Mouse (Mus musculus): ENCODE results near the gene Cnnm4. TPM values are rescaled to one million over a fixed set of nuclear protein-coding genes. Genes with fewer than 3 reads are reported as not detected.

Cnnm4 gene
- polyA plus RNA-seq, 1 experiment, result 6.2 TPM

GRCm38 (mm10) chr1:36526903-36527302 lies 55.5 kb downstream of the Cnnm4 start:
- TF ChIP-seq CEBPB (IDR thresholded peaks at IDR 0.05; ENCODE audit: low read depth), result no peak
- TF ChIP-seq MYOG (IDR thresholded peaks at IDR 0.05; ENCODE audit: control insufficient read depth, extremely low read depth, insufficient read length), result no peak
- TF ChIP-seq CTCF (IDR thresholded peaks at IDR 0.05; ENCODE audit: control insufficient read depth, insufficient read depth, insufficient read length), result no peak
- TF ChIP-seq USF1 (IDR thresholded peaks at IDR 0.05; ENCODE audit: low read depth), result no peak
- TF ChIP-seq FOSL1 (IDR thresholded peaks at IDR 0.05; ENCODE audit: insufficient read depth, low read length, poor library complexity, severe bottlenecking), result no peak
- Histone ChIP-seq H3ac (ENCODE audit: control insufficient read depth, insufficient read length, low read depth) (no peak overlapping the region), H3K4me3 (ENCODE audit: insufficient read depth, poor library complexity, severe bottlenecking) (no peak overlapping the region), H3K36me3 (ENCODE audit: control insufficient read depth, insufficient read depth) (peaks cover 19% of the 10 kb centered on the region), H3K79me2 (ENCODE audit: control insufficient read depth, insufficient read depth) (no peaks in the 10 kb centered on the region), H3K79me3 (ENCODE audit: low read depth) (no peaks in the 10 kb centered on the region), H3K27me3 (ENCODE audit: control insufficient read depth, insufficient read depth, insufficient read length) (no peaks in the 10 kb centered on the region)

- peaks cover 11% of the 10 kb centered on the region for H3K36me3 ChIP-seq (ENCODE audit: control insufficient read depth, insufficient read depth)
- H3K27me3 ChIP-seq (ENCODE audit: control insufficient read depth, insufficient read depth, insufficient read length), result no peaks in the 10 kb centered on the region
- no peaks in the 10 kb centered on the region for H3K79me3 ChIP-seq (ENCODE audit: low read depth)
- H3K79me2 ChIP-seq (ENCODE audit: control insufficient read depth, insufficient read depth), result no peaks in the 10 kb centered on the region
- TF ChIP-seq USF1 (IDR thresholded peaks at IDR 0.05; ENCODE audit: low read depth) (no peak), CEBPB (IDR thresholded peaks at IDR 0.05; ENCODE audit: low read depth) (no peak), MAX (IDR thresholded peaks at IDR 0.05) (no peak), MYOG (IDR thresholded peaks at IDR 0.05; ENCODE audit: control insufficient read depth, extremely low read depth, insufficient read length) (no peak), CTCF (IDR thresholded peaks at IDR 0.05; ENCODE audit: control insufficient read depth, insufficient read depth, insufficient read length) (no peak), FOSL1 (IDR thresholded peaks at IDR 0.05; ENCODE audit: insufficient read depth, low read length, poor library complexity, severe bottlenecking) (no peak), MYOD1 (IDR thresholded peaks at IDR 0.05; ENCODE audit: control insufficient read depth, insufficient read length, low read depth) (no peak)
- H3ac ChIP-seq (ENCODE audit: control insufficient read depth, insufficient read length, low read depth), result no peak overlapping the region
- H3K4me3 ChIP-seq (ENCODE audit: insufficient read depth, poor library complexity, severe bottlenecking), result no peak overlapping the region
Observed at GRCm38 (mm10) chr1:36528351-36528750, 56.9 kb downstream of the Cnnm4 start.

GRCm38 (mm10) chr1:36529274-36529673 lies 57.9 kb downstream of the Cnnm4 start:
- Histone ChIP-seq H3K4me3 (ENCODE audit: insufficient read depth, poor library complexity, severe bottlenecking) (no peak overlapping the region), H3K36me3 (ENCODE audit: control insufficient read depth, insufficient read depth) (peaks cover 4% of the 10 kb centered on the region), H3ac (ENCODE audit: control insufficient read depth, insufficient read length, low read depth) (no peak overlapping the region), H3K79me3 (ENCODE audit: low read depth) (no peaks in the 10 kb centered on the region), H3K79me2 (ENCODE audit: control insufficient read depth, insufficient read depth) (no peaks in the 10 kb centered on the region), H3K27me3 (ENCODE audit: control insufficient read depth, insufficient read depth, insufficient read length) (no peaks in the 10 kb centered on the region)
- TF ChIP-seq FOSL1 (IDR thresholded peaks at IDR 0.05; ENCODE audit: insufficient read depth, low read length, poor library complexity, severe bottlenecking) (no peak), MYOG (IDR thresholded peaks at IDR 0.05; ENCODE audit: control insufficient read depth, extremely low read depth, insufficient read length) (no peak), CTCF (IDR thresholded peaks at IDR 0.05; ENCODE audit: control insufficient read depth, insufficient read depth, insufficient read length) (no peak), MYOD1 (IDR thresholded peaks at IDR 0.05; ENCODE audit: control insufficient read depth, insufficient read length, low read depth) (no peak), MAX (IDR thresholded peaks at IDR 0.05) (no peak), USF1 (IDR thresholded peaks at IDR 0.05; ENCODE audit: low read depth) (no peak), CEBPB (IDR thresholded peaks at IDR 0.05; ENCODE audit: low read depth) (no peak)

DNA sequence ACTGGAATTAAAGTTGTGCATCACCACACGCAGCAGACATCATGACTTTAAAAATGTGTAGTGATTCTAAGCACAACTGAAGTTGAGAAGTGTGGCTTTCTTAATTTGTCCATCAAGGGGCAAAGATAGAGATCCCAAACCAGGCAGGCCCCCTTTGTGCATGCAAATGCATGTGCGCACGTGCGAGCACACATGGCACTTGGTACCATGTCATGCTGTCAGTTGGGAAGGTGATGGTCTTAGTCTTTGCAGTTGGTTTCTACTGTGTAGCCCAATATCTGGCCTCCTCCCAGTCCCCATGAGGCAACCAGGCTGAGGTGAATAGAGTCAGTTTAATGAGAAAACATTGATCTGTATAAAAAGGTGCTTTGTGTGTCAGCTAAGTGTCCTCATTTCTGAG lies 58.5 kb downstream of the Cnnm4 start:
- TF ChIP-seq FOSL1 (IDR thresholded peaks at IDR 0.05; ENCODE audit: insufficient read depth, low read length, poor library complexity, severe bottlenecking) (no peak), CEBPB (IDR thresholded peaks at IDR 0.05; ENCODE audit: low read depth) (no peak), MYOG (IDR thresholded peaks at IDR 0.05; ENCODE audit: control insufficient read depth, extremely low read depth, insufficient read length) (no peak), MAX (IDR thresholded peaks at IDR 0.05) (no peak), USF1 (IDR thresholded peaks at IDR 0.05; ENCODE audit: low read depth) (no peak)
- Histone ChIP-seq H3K79me3 (ENCODE audit: low read depth) (no peaks in the 10 kb centered on the region), H3K4me3 (ENCODE audit: insufficient read depth, poor library complexity, severe bottlenecking) (no peak overlapping the region), H3K36me3 (ENCODE audit: control insufficient read depth, insufficient read depth) (peaks cover 4% of the 10 kb centered on the region), H3ac (ENCODE audit: control insufficient read depth, insufficient read length, low read depth) (no peak overlapping the region), H3K27me3 (ENCODE audit: control insufficient read depth, insufficient read depth, insufficient read length) (no peaks in the 10 kb centered on the region), H3K79me2 (ENCODE audit: control insufficient read depth, insufficient read depth) (no peaks in the 10 kb centered on the region)

DNA sequence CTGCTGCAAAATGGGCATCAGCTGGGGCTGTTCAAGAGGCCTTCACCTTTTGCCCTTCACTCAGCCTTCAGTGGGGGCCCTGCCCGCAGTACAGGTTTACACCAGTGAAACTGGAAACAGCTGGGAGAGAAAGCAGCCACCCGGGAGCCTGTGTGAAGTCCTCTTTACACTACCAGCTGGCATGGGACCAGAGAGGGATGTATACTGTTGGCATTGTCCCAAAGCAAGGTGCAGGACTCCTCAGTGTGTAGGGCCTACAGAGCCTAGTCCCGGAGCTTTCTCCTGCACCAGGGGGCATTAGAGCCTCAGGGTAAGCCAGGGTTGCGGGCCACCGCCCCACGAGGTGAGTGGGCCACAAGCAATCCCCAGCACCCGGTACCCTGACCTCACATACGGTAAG lies 59.1 kb downstream of the Cnnm4 start:
- no peak overlapping the region for H3K4me3 ChIP-seq (ENCODE audit: insufficient read depth, poor library complexity, severe bottlenecking)
- H3K27me3 ChIP-seq (ENCODE audit: control insufficient read depth, insufficient read depth, insufficient read length), result no peaks in the 10 kb centered on the region
- H3K79me2 ChIP-seq (ENCODE audit: control insufficient read depth, insufficient read depth), result no peaks in the 10 kb centered on the region
- TF ChIP-seq USF1 (IDR thresholded peaks at IDR 0.05; ENCODE audit: low read depth) (no peak), FOSL1 (IDR thresholded peaks at IDR 0.05; ENCODE audit: insufficient read depth, low read length, poor library complexity, severe bottlenecking) (no peak), MYOD1 (IDR thresholded peaks at IDR 0.05; ENCODE audit: control insufficient read depth, insufficient read length, low read depth) (no peak), CTCF (IDR thresholded peaks at IDR 0.05; ENCODE audit: control insufficient read depth, insufficient read depth, insufficient read length) (no peak), CEBPB (IDR thresholded peaks at IDR 0.05; ENCODE audit: low read depth) (no peak), MYOG (IDR thresholded peaks at IDR 0.05; ENCODE audit: control insufficient read depth, extremely low read depth, insufficient read length) (no peak), MAX (IDR thresholded peaks at IDR 0.05) (no peak)
- H3K79me3 ChIP-seq (ENCODE audit: low read depth), result no peaks in the 10 kb centered on the region
- no peak overlapping the region for H3ac ChIP-seq (ENCODE audit: control insufficient read depth, insufficient read length, low read depth)
- H3K36me3 ChIP-seq (ENCODE audit: control insufficient read depth, insufficient read depth), result peaks cover 4% of the 10 kb centered on the region

DNA sequence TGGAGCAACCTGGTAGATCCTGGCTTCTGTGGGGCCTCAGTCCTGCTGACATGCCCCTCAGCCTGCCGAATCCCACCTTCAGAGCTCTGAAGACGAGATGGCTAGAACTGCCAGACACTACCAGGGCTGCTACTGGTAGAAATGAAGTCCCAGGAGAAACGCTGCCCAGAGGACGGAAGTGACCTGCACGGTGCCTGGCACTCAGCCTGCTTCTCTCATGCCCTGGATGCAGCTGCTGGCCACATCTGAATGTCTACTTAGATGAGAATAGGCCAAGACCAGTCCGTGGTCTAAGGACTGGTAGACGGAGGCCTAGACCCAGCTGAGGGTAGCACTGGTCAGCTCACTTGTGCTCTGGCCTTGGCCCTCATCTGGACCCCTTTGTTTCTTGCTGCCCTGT lies 59.5 kb downstream of the Cnnm4 start:
- no peak overlapping the region for H3K4me3 ChIP-seq (ENCODE audit: insufficient read depth, poor library complexity, severe bottlenecking)
- TF ChIP-seq MAX (IDR thresholded peaks at IDR 0.05) (no peak), MYOD1 (IDR thresholded peaks at IDR 0.05; ENCODE audit: control insufficient read depth, insufficient read length, low read depth) (no peak), CEBPB (IDR thresholded peaks at IDR 0.05; ENCODE audit: low read depth) (no peak), CTCF (IDR thresholded peaks at IDR 0.05; ENCODE audit: control insufficient read depth, insufficient read depth, insufficient read length) (no peak), MYOG (IDR thresholded peaks at IDR 0.05; ENCODE audit: control insufficient read depth, extremely low read depth, insufficient read length) (no peak), FOSL1 (IDR thresholded peaks at IDR 0.05; ENCODE audit: insufficient read depth, low read length, poor library complexity, severe bottlenecking) (no peak), USF1 (IDR thresholded peaks at IDR 0.05; ENCODE audit: low read depth) (no peak)

More for the DNA sequence above, 59.5 kb downstream of the Cnnm4 start:
- H3K27me3 ChIP-seq (ENCODE audit: control insufficient read depth, insufficient read depth, insufficient read length), result no peaks in the 10 kb centered on the region
- peaks cover under 1% of the 10 kb centered on the region for H3K36me3 ChIP-seq (ENCODE audit: control insufficient read depth, insufficient read depth)
- H3ac ChIP-seq (ENCODE audit: control insufficient read depth, insufficient read length, low read depth), result no peak overlapping the region
- H3K79me3 ChIP-seq (ENCODE audit: low read depth), result no peaks in the 10 kb centered on the region
- no peaks in the 10 kb centered on the region for H3K79me2 ChIP-seq (ENCODE audit: control insufficient read depth, insufficient read depth)

Data from C2C12 (cell line).